Mouse (Mus musculus): ENCODE results near the gene Treml2. TPM values are rescaled to one million over a fixed set of nuclear protein-coding genes. Genes with fewer than 3 reads are reported as not detected.

Treml2 gene
- polyA plus RNA-seq, 1 experiment: 0.25 TPM

- no peaks in the 10 kb centered on the region for H3K27me3 ChIP-seq (ENCODE audit: control insufficient read depth, insufficient read depth, low read length)
- H3K4me1 ChIP-seq (ENCODE audit: control insufficient read depth, insufficient read depth, low read length): no peaks in the 10 kb centered on the region
- TF ChIP-seq CTCF (IDR thresholded peaks at IDR 0.05; ENCODE audit: borderline replicate concordance, insufficient read depth, low read depth, low read length) (no peak), POLR2A (IDR thresholded peaks at IDR 0.05; ENCODE audit: borderline replicate concordance, insufficient read depth, low read length) (no peak)
- no peak for DNase-seq
- 52% methylated on average over 2 of the region's 2 CpGs for WGBS
- H3K27ac ChIP-seq (ENCODE audit: insufficient read depth, low read length): no peak overlapping the region
- no peak overlapping the region for H3K4me3 ChIP-seq (replicated peaks; ENCODE audit: insufficient read depth, low read depth, low read length)
Observed at GRCm38 (mm10) chr17:48266610-48267304, 32.5 kb upstream of the Treml2 start.

DNA sequence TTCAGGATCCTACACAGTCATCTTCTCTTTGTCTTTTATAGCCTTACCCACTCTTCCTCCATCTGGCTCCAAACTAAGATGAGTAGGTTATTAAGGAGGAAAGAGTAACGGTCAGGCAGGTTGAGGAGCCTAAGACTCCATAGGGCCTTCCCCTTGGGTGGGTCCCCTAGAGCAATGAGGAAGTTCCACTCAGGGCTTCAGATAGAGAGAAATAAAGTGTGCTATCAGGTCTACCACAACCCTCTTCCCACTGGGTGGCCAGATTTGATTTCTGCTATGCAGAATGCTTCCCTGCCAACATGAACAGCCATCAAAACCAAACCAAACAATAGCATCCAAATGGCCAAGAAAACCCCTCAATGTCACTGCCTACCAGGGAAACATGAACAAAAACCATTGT is 31.7 kb upstream of the Treml2 start:
- 92% methylated on average over 1 of the region's 1 CpGs for WGBS
- TF ChIP-seq POLR2A (IDR thresholded peaks at IDR 0.05; ENCODE audit: borderline replicate concordance, insufficient read depth, low read length) (no peak), CTCF (IDR thresholded peaks at IDR 0.05; ENCODE audit: borderline replicate concordance, insufficient read depth, low read depth, low read length) (no peak)
- no peaks in the 10 kb centered on the region for H3K4me1 ChIP-seq (ENCODE audit: control insufficient read depth, insufficient read depth, low read length)
- no peak for DNase-seq
- no peak overlapping the region for H3K27ac ChIP-seq (ENCODE audit: insufficient read depth, low read length)
- H3K4me3 ChIP-seq (replicated peaks; ENCODE audit: insufficient read depth, low read depth, low read length): no peak overlapping the region
- H3K27me3 ChIP-seq (ENCODE audit: control insufficient read depth, insufficient read depth, low read length): no peaks in the 10 kb centered on the region

DNA sequence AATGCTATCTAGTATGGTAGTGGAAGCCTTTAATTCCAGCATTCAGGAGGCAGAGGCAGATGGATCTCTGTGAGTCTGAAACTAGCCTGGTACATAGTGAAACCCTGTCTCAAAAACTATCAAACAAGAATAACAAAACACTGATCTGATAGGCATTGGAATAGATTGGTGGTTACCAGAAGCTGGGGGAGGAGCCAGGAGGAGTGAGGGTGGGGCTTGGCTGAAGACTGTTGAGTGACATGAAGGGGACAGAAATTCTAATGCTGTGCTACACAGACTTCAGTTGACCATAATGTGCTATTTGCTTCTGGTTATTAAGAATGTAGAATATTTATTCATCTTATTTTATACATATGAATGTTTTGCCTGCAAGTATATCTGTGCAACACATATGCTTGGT is 31.0 kb upstream of the Treml2 start:
- no peak for TF ChIP-seq CTCF (IDR thresholded peaks at IDR 0.05; ENCODE audit: borderline replicate concordance, insufficient read depth, low read depth, low read length)
- no peak for TF ChIP-seq POLR2A (IDR thresholded peaks at IDR 0.05; ENCODE audit: borderline replicate concordance, insufficient read depth, low read length)
- Histone ChIP-seq H3K4me3 (replicated peaks; ENCODE audit: insufficient read depth, low read depth, low read length) (no peak overlapping the region), H3K27ac (ENCODE audit: insufficient read depth, low read length) (no peak overlapping the region)

DNA sequence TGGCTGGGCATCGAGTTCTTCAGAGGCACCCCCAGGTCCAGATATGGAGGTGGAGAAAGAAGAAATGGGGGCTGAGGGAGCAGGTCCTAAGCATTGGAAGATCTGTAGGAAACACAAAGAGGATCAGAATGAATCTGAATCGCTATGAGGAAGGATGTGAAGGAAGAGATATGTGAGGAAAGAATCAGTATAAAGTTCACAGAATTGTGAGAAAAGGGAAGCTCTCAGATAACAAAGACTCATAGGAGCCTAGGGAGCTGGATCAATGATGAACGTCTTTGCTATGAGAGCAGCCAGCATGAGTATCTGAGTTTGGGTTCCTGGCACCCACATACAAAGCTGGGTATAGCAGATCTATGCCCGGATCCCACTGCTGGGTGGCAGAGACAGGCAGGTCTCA is 29.5 kb upstream of the Treml2 start:
- Histone ChIP-seq H3K27me3 (ENCODE audit: control insufficient read depth, insufficient read depth, low read length) (no peaks in the 10 kb centered on the region), H3K4me1 (ENCODE audit: control insufficient read depth, insufficient read depth, low read length) (no peaks in the 10 kb centered on the region), H3K4me3 (replicated peaks; ENCODE audit: insufficient read depth, low read depth, low read length) (no peak overlapping the region), H3K27ac (ENCODE audit: insufficient read depth, low read length) (no peak overlapping the region)
- DNase-seq: no peak
- WGBS: 67% methylated on average over 4 of the region's 4 CpGs
- TF ChIP-seq POLR2A (IDR thresholded peaks at IDR 0.05; ENCODE audit: borderline replicate concordance, insufficient read depth, low read length) (no peak), CTCF (IDR thresholded peaks at IDR 0.05; ENCODE audit: borderline replicate concordance, insufficient read depth, low read depth, low read length) (no peak)

More for the DNA sequence above, 31.0 kb upstream of the Treml2 start:
- DNase-seq: no peak
- no peaks in the 10 kb centered on the region for H3K27me3 ChIP-seq (ENCODE audit: control insufficient read depth, insufficient read depth, low read length)
- H3K4me1 ChIP-seq (ENCODE audit: control insufficient read depth, insufficient read depth, low read length): no peaks in the 10 kb centered on the region

- no peak for DNase-seq
- TF ChIP-seq CTCF (IDR thresholded peaks at IDR 0.05; ENCODE audit: borderline replicate concordance, insufficient read depth, low read depth, low read length) (no peak), POLR2A (IDR thresholded peaks at IDR 0.05; ENCODE audit: borderline replicate concordance, insufficient read depth, low read length) (no peak)
- Histone ChIP-seq H3K27ac (ENCODE audit: insufficient read depth, low read length) (no peak overlapping the region), H3K4me1 (ENCODE audit: control insufficient read depth, insufficient read depth, low read length) (no peaks in the 10 kb centered on the region), H3K4me3 (replicated peaks; ENCODE audit: insufficient read depth, low read depth, low read length) (no peak overlapping the region), H3K27me3 (ENCODE audit: control insufficient read depth, insufficient read depth, low read length) (no peaks in the 10 kb centered on the region)
- WGBS: 93% methylated on average over 5 of the region's 5 CpGs
Observed at GRCm38 (mm10) chr17:48272158-48272557, 27.1 kb upstream of the Treml2 start.

DNA sequence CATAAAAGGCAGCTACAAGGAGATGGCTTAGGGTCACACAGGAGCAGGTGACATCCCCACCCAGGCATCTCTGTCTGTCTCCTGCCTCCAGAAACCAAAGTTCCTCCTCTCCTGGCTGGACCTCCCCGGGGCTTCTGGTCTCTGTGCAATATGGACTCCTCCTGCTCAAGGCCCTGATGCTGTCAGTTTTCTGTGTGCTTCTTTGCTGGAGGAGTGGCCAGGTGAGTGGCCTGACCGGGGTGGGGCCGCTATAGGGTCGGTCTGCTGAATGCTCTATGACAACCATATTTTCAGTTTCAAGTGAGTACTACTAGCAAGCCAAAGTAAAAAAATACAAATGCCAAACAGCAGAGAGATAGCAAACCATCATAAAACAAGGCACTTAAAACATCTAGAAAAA is 26.7 kb upstream of the Treml2 start:
- 88% methylated on average over 4 of the region's 4 CpGs for WGBS
- Histone ChIP-seq H3K27ac (ENCODE audit: insufficient read depth, low read length) (no peak overlapping the region), H3K4me3 (replicated peaks; ENCODE audit: insufficient read depth, low read depth, low read length) (no peak overlapping the region), H3K4me1 (ENCODE audit: control insufficient read depth, insufficient read depth, low read length) (no peaks in the 10 kb centered on the region), H3K27me3 (ENCODE audit: control insufficient read depth, insufficient read depth, low read length) (no peaks in the 10 kb centered on the region)
- DNase-seq: no peak
- TF ChIP-seq CTCF (IDR thresholded peaks at IDR 0.05; ENCODE audit: borderline replicate concordance, insufficient read depth, low read depth, low read length) (no peak), POLR2A (IDR thresholded peaks at IDR 0.05; ENCODE audit: borderline replicate concordance, insufficient read depth, low read length) (no peak)

GRCm38 (mm10) chr17:48274098-48274497 is 25.2 kb upstream of the Treml2 start:
- Histone ChIP-seq H3K27ac (ENCODE audit: insufficient read depth, low read length) (no peak overlapping the region), H3K27me3 (ENCODE audit: control insufficient read depth, insufficient read depth, low read length) (no peaks in the 10 kb centered on the region), H3K4me3 (replicated peaks; ENCODE audit: insufficient read depth, low read depth, low read length) (no peak overlapping the region), H3K4me1 (ENCODE audit: control insufficient read depth, insufficient read depth, low read length) (no peaks in the 10 kb centered on the region)
- DNase-seq: no peak
- TF ChIP-seq CTCF (IDR thresholded peaks at IDR 0.05; ENCODE audit: borderline replicate concordance, insufficient read depth, low read depth, low read length): no peak
- TF ChIP-seq POLR2A (IDR thresholded peaks at IDR 0.05; ENCODE audit: borderline replicate concordance, insufficient read depth, low read length): no peak
- 68% methylated on average over 4 of the region's 4 CpGs for WGBS

- DNase-seq: peak; percentile 39 to 67
- WGBS: 26% methylated on average over 6 of the region's 6 CpGs
- TF ChIP-seq CTCF (IDR thresholded peaks at IDR 0.05; ENCODE audit: borderline replicate concordance, insufficient read depth, low read depth, low read length): peak; percentile 82
- TF ChIP-seq POLR2A (IDR thresholded peaks at IDR 0.05; ENCODE audit: borderline replicate concordance, insufficient read depth, low read length): no peak
- Histone ChIP-seq H3K27me3 (ENCODE audit: control insufficient read depth, insufficient read depth, low read length) (no peaks in the 10 kb centered on the region), H3K27ac (ENCODE audit: insufficient read depth, low read length) (no peak overlapping the region), H3K4me3 (replicated peaks; ENCODE audit: insufficient read depth, low read depth, low read length) (no peak overlapping the region), H3K4me1 (ENCODE audit: control insufficient read depth, insufficient read depth, low read length) (no peaks in the 10 kb centered on the region)
Observed at GRCm38 (mm10) chr17:48274885-48275284, 24.4 kb upstream of the Treml2 start.
